Mouse (Mus musculus) layer of hippocampus, adult 11-12 months (tissue): Measurements from ENCODE around the gene Uqcc2.

Experiments used
- DNase-seq: peaks from one replicate; pipeline ENCODE4 v3.0.0; 2022; ENCODE audit warnings: low spot score

Uqcc2 gene

DNA sequence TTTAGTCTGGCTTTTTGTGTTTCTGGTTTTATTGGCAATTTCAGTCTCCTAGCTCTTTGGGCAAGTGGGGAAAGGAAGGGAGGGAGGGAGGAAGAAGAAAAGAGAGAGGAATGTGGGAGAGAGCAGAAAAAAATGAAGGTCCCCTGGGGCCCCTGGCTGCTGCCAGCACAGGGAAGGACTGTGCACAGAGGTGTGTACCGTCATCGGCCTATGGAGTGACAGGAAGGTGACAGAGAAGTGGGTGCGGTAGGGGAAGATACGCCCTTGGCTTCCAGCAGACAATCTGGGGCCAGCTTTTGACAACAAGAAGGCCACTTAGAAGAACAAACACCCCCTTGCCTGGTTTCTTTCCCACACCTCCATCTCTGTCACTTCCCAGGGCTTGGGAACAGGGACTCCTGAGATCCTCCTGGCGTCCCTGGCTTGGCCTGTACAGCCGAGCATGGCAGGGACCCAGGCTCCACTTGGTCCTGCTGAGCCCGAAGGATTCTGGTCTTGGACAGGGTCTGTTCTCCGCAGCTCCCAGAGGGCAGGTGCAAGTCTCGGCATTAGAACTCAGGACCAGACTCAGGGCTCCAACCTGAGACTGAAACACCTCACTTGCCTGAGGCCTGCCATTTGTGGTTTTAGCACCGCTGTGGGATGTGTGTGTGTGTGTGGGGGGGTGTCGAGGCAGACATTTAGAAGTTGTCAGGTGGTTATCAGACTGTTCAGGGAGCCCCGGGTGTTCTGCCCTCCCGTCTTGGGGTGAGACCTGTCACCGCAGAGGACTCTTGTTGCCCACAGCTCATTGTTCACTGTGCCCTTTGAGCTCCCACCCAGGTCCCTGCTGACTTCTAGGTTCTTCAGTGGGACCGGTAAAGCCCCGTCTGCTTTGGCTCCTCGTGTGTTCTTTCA is 58.6 kb downstream of the Uqcc2 start:
- DNase-seq, result no peak

DNA sequence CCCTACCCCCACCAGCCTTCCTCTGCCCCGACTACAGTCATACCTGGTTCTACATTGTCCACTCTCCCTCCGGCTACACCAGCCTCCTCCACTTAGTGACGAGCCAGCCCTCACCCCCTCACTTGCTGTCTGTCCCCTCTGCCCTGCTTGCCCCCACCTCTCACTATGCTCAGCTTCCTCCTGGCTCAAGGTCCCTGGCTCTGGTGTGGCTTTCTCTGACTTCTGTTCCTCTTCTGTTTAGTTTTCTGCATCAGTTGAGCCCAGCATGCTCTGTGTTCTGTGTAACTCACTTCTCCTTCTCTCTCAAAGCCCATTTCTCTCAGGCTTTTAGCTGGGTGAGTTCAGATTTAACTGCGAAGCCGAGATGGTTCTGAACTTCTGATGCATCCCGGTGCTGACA is 59.5 kb downstream of the Uqcc2 start:
- DNase-seq, result no peak

DNA sequence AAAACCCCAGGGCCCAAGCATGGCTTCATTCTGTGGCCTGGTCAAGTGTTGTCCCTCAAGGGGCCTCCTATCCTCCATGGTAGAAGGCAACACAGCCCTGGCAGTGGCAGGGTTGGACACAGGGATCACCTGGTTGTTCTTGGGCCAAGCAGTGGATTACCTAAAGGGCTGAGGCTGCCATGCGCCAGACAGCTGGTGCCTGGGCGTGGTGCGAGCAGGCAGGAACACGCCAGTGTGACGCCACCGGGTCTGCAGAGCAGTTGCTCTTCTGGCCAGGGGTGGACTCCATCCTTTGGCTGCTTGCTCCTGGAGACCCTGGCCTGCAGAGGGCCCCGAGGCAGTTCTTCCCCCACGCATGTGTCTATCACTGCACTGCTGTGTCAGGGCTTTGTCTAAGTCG is 59.9 kb downstream of the Uqcc2 start:
- no peak for DNase-seq

DNA sequence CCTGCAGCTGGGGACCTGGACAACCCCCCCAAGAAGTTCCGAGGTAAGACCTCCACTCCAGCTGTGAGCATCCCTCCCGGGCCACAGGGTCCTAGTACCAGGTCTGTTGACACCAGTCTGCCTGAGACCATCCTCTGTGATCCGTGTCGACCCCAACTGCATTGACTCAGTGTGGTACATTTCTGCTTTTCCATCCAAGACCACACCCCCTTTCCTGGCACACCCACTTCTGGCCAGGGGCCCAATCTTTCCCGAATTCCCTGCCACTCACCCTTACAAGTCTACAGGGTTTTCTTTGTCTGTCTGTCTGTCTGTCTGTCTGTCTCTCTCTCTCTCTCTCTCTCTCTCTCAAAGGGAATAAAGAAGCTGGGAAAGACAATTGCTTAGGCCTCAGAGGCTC is 60.6 kb downstream of the Uqcc2 start:
- no peak for DNase-seq
